Mouse (Mus musculus): ENCODE data around the gene Ccdc162. TPM values are rescaled to one million over a fixed set of nuclear protein-coding genes. Genes with fewer than 3 reads are reported as not detected.

Gene Ccdc162
- polyA plus RNA-seq, 1 experiment from 2014 or later: 0.20 TPM

DNA sequence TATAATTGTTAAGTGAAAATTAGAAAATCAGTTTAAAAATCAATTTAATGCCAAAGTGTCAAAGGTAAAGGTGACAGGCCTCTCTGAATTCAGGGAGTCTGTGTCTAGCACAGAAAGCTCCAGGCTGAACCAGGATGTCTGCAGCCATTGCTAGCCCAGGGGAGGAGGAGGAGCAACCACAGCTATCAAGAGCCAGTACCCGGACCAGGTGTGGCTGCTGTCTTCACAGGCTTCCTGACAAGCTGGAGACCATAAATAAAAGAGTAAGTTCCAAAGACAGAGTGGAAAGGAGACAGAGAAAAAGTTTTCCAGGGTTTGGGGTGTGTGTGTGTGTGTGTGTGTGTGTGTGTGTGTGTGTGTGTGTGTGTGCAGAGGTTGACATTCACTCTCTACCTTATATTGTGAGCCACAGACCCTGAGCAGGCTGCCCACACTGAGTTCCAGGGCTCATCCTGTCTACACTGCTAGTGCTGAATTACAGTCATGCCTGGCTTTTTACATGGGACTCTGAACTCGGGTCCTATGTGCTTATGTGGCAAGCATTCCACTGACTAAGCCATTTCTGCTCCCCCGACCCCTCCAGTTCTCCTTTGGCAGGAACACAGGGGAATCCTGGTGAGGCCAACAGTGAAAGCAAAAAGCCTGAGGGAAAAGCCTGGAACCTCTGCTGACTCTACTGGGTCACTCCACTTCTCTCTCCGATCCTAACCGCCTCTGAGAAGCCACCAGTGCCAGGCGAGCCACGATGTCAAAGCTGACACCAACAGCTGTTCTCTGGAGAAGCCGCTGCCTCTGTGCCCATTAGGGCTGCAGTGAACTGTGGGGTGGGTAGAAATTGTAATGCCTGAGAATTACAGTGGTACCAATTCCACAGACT is 140.7 kb downstream of the Ccdc162 start:
- H3K4me2 ChIP-seq: no peak overlapping the region
- no peak overlapping the region for H3K27ac ChIP-seq (ENCODE audit: low read depth)
- no peaks in the 10 kb centered on the region for H3K27me3 ChIP-seq (ENCODE audit: insufficient read depth, low read length)
- no peak overlapping the region for H3K4me3 ChIP-seq (ENCODE audit: low read depth, low read length)
- H3K36me3 ChIP-seq (ENCODE audit: insufficient read depth): no peaks in the 10 kb centered on the region
- ATAC-seq (ENCODE audit: insufficient read depth) (no peak), DNase-seq (no peak)
- H3K4me1 ChIP-seq (ENCODE audit: insufficient read depth): peaks cover 15% of the 10 kb centered on the region
- H3K9ac ChIP-seq: no peak overlapping the region
- no peak for TF ChIP-seq CTCF (IDR thresholded peaks at IDR 0.05; ENCODE audit: low read depth)
- H3K9me3 ChIP-seq (ENCODE audit: low read depth, low read length): no peaks in the 10 kb centered on the region
- 53% methylated on average over 8 of the region's 8 CpGs for WGBS

DNA sequence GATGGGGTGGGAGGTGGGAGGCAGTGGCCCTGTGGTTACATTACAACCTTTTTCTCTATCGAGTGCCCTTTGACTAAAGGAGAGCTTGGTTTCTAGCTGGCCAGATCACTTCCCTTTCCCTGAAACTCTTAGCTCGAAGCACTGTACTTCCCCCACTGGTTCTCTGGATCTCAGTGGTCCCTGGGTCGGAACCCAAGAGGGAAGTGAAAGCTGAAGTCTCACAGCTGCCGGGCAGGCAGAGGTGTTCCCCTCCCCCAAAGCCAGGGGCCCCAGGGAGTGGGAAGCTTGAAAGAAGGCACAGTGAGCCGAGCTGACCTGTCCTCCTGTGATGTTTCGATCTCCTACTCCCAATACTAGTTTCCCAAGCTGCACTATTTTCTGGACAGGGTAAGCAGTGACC is 143.2 kb downstream of the Ccdc162 start:
- peak overlapping the region; percentile 54 for H3K27ac ChIP-seq (ENCODE audit: low read depth)
- peak; percentile 83 for DNase-seq
- TF ChIP-seq CTCF (IDR thresholded peaks at IDR 0.05; ENCODE audit: low read depth): no peak
- peak overlapping the region; percentile 28; the same call in 1 of the 2 replicates for H3K4me2 ChIP-seq
- H3K9me3 ChIP-seq (ENCODE audit: low read depth, low read length): no peaks in the 10 kb centered on the region
- H3K4me3 ChIP-seq (ENCODE audit: low read depth, low read length): no peak overlapping the region
- no peaks in the 10 kb centered on the region for H3K36me3 ChIP-seq (ENCODE audit: insufficient read depth)
- H3K9ac ChIP-seq: no peak overlapping the region
- H3K27me3 ChIP-seq (ENCODE audit: insufficient read depth, low read length): no peaks in the 10 kb centered on the region
- ATAC-seq (ENCODE audit: insufficient read depth): peak; percentile 67
- peaks cover 15% of the 10 kb centered on the region for H3K4me1 ChIP-seq (ENCODE audit: insufficient read depth)
- WGBS: 7% methylated on average over 6 of the region's 6 CpGs

DNA sequence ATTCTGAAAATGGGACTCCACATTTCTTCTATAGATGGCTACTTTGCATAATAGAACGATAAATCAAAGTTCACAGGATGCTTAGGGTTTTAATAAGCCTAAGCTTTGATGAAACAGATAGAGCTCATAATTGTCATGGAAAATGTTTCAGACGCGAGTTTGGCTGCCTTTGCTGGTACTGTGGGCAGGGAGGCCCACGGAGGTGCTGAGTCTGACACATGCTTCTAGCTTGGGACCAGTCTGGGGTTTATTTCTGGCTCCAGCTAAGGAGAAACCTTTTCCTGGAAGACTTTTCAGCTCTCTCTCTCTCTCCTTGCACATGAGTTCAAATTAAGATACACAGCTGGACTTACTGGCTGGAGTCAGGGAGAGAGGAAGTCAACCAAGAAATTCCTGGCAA is 144.2 kb downstream of the Ccdc162 start:
- DNase-seq (peak; percentile 20), ATAC-seq (ENCODE audit: insufficient read depth) (no peak)
- Histone ChIP-seq H3K27me3 (ENCODE audit: insufficient read depth, low read length) (no peaks in the 10 kb centered on the region), H3K9ac (no peak overlapping the region), H3K4me1 (ENCODE audit: insufficient read depth) (peaks cover 15% of the 10 kb centered on the region), H3K4me3 (ENCODE audit: low read depth, low read length) (no peak overlapping the region), H3K9me3 (ENCODE audit: low read depth, low read length) (no peaks in the 10 kb centered on the region), H3K27ac (ENCODE audit: low read depth) (peak overlapping the region; percentile 54; the same call in 1 of the 2 replicates), H3K36me3 (ENCODE audit: insufficient read depth) (no peaks in the 10 kb centered on the region), H3K4me2 (no peak overlapping the region)
- TF ChIP-seq CTCF (IDR thresholded peaks at IDR 0.05; ENCODE audit: low read depth): no peak
- 75% methylated on average over 4 of the region's 4 CpGs for WGBS

DNA sequence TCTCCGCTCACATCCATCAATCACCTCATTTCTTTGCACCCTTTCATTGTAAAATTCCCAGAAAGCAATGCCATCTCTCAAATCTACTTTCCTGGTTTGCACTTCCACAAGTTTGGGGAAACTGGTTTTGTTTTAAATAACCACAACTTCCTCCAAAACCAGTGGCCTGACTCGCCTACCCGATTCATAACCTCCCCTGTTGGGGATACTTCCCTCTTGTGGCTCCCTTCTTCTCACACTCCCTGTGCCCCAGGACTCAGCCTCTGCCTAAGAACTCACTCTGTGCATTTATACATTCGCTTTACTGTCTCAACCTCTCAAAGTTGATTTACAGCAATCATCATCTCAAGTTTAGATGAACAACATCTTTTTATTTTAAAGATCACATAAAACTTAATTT is 145.4 kb downstream of the Ccdc162 start:
- Histone ChIP-seq H3K27ac (ENCODE audit: low read depth) (no peak overlapping the region), H3K4me2 (no peak overlapping the region), H3K9ac (no peak overlapping the region), H3K27me3 (ENCODE audit: insufficient read depth, low read length) (no peaks in the 10 kb centered on the region), H3K4me1 (ENCODE audit: insufficient read depth) (peaks cover 15% of the 10 kb centered on the region), H3K4me3 (ENCODE audit: low read depth, low read length) (no peak overlapping the region), H3K36me3 (ENCODE audit: insufficient read depth) (no peaks in the 10 kb centered on the region), H3K9me3 (ENCODE audit: low read depth, low read length) (no peaks in the 10 kb centered on the region)
- ATAC-seq (ENCODE audit: insufficient read depth) (no peak), DNase-seq (no peak)
- 65% methylated on average over 4 of the region's 4 CpGs for WGBS
- no peak for TF ChIP-seq CTCF (IDR thresholded peaks at IDR 0.05; ENCODE audit: low read depth)

DNA sequence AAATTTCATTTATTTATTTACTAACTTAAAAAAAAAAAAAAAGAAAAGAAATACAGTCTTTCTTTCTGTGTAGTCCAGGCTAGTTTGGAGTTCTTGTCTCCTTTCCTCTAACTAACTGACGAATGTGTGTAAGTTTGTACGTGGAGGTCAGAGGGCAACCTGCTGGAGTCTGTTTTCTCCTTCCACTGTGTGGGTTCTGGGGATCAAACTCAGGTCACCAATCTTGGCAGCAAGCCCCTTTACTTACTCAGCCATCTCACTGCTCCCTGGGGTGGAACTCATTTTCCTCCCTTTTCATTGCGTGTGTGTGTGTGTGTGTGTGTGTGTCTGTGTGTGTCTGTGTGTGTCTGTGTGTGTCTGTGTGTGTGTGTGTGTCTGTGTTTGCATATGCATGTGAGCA is 148.1 kb downstream of the Ccdc162 start:
- 15% methylated on average over 3 of the region's 3 CpGs for WGBS
- peak; percentile 82 for DNase-seq

DNA sequence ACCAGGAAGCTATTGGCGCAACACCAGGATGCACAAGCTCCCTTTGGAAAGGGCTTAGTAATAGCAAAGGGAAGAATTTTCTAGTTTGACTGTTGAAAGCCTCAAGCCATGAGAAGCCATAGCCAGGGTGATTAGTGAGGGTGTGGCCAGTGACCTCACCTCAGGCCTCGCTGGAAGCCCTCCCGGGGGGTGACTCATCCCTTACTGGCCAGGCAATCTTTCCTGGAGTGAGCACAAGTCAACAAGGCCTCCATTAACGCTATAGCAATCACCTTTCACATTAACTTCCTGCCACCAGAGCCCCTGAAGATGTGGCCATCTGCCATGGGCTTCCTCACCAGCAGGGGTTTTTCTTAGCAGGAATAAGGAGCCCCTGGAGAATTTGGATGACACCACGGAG is 151.3 kb downstream of the Ccdc162 start:
- Histone ChIP-seq H3K9me3 (ENCODE audit: low read depth, low read length) (peaks cover 5% of the 10 kb centered on the region; the same call in 1 of the 2 replicates), H3K4me3 (ENCODE audit: low read depth, low read length) (no peak overlapping the region), H3K27me3 (ENCODE audit: insufficient read depth, low read length) (no peaks in the 10 kb centered on the region), H3K4me2 (no peak overlapping the region), H3K27ac (ENCODE audit: low read depth) (no peak overlapping the region), H3K4me1 (ENCODE audit: insufficient read depth) (peaks cover 6% of the 10 kb centered on the region), H3K36me3 (ENCODE audit: insufficient read depth) (no peaks in the 10 kb centered on the region), H3K9ac (no peak overlapping the region)
- DNase-seq: no peak
- TF ChIP-seq CTCF (IDR thresholded peaks at IDR 0.05; ENCODE audit: low read depth): no peak
- WGBS: 20% methylated on average over 5 of the region's 5 CpGs
- no peak for ATAC-seq (ENCODE audit: insufficient read depth)

More for the DNA sequence above, 148.1 kb downstream of the Ccdc162 start:
- no peaks in the 10 kb centered on the region for H3K27me3 ChIP-seq (ENCODE audit: insufficient read depth, low read length)
- no peak for ATAC-seq (ENCODE audit: insufficient read depth)
- no peaks in the 10 kb centered on the region for H3K36me3 ChIP-seq (ENCODE audit: insufficient read depth)
- no peak overlapping the region for H3K4me2 ChIP-seq
- no peak overlapping the region for H3K27ac ChIP-seq (ENCODE audit: low read depth)
- no peak for TF ChIP-seq CTCF (IDR thresholded peaks at IDR 0.05; ENCODE audit: low read depth)
- H3K9ac ChIP-seq: no peak overlapping the region
- H3K4me1 ChIP-seq (ENCODE audit: insufficient read depth): peaks cover 14% of the 10 kb centered on the region
- no peak overlapping the region for H3K4me3 ChIP-seq (ENCODE audit: low read depth, low read length)
- no peaks in the 10 kb centered on the region for H3K9me3 ChIP-seq (ENCODE audit: low read depth, low read length)

DNA sequence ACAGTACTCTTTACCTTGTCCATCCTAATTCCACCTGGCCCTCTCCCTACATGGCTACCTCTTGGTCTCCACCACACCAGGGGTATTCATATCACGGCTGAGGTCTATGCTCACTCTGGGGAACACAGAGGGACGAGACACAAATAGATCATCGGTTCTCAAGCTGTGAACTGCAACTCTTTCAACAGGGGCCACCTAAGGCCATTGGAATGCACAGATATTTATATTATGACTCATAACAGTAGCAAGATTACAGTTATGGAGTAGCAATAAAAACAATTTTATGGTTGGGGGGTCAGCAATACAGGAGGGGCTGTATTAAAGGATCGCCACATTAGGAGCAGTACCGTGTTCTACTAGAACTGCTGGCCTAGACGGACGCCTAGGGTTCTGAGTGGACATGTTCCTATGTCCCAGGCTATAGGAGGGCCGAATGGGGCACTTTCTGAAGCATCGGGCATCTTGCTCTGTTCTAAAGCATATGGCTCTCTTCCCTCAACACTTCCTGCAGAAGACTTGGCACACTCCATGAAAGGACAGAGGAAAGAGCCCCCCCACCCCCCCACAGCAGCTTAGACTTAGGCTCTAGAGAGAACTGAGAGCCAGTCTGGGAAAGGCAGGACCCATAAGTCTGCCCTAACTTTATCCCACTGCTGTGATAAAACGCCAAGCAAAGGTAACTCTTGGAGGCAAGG is 154.6 kb downstream of the Ccdc162 start:
- TF ChIP-seq CTCF (IDR thresholded peaks at IDR 0.05; ENCODE audit: low read depth): no peak
- H3K27me3 ChIP-seq (ENCODE audit: insufficient read depth, low read length): no peaks in the 10 kb centered on the region
- no peak overlapping the region for H3K27ac ChIP-seq (ENCODE audit: low read depth)
- no peak overlapping the region for H3K9ac ChIP-seq
- WGBS: 74% methylated on average over 10 of the region's 10 CpGs
- H3K4me3 ChIP-seq (ENCODE audit: low read depth, low read length): no peak overlapping the region
- no peaks in the 10 kb centered on the region for H3K36me3 ChIP-seq (ENCODE audit: insufficient read depth)
- no peak overlapping the region for H3K4me2 ChIP-seq
- ATAC-seq (ENCODE audit: insufficient read depth) (peak; percentile 65; the same call in 1 of the 2 replicates), DNase-seq (peak; percentile 63)
- H3K4me1 ChIP-seq (ENCODE audit: insufficient read depth): peaks cover 6% of the 10 kb centered on the region
- H3K9me3 ChIP-seq (ENCODE audit: low read depth, low read length): peaks cover 12% of the 10 kb centered on the region; the same call in 1 of the 2 replicates

All from lung, embryonic 14.5 days (tissue).